Mouse (Mus musculus) cortical plate, adult 2 months (tissue): ENCODE measurements around the gene Nav1. TPM values are rescaled to one million over a fixed set of nuclear protein-coding genes. Genes with fewer than 3 reads are reported as not detected.

Experiments
- H3K27ac ChIP-seq: fragments of 200-500 bp; 2 replicates; pipeline ENCODE4 v1.5.1; 2012; ENCODE audit warnings: low read length, control low read depth, inconsistent platforms; ENCODE audit not compliant: insufficient read depth
- H3K4me1 ChIP-seq: fragments of 200-500 bp; 2 replicates; pipeline ENCODE4 v1.6.1; 2011; ENCODE audit warnings: low read length; ENCODE audit not compliant: control insufficient read depth, insufficient read depth
- H3K4me3 ChIP-seq: fragments of 200-500 bp; 2 replicates; pipeline ENCODE4 v1.5.1; 2011; ENCODE audit warnings: mild to moderate bottlenecking, low read length, control low read depth; ENCODE audit not compliant: insufficient read depth
- CTCF ChIP-seq: fragments of 200-500 bp; IDR thresholded peaks from 2 replicates; pipeline ENCODE4 v1.5.1; 2011; ENCODE audit warnings: mild to moderate bottlenecking, control low read depth, low read length; ENCODE audit not compliant: insufficient read depth; ENCODE audit errors: extremely low read depth
- POLR2A ChIP-seq: fragments of 200-500 bp; IDR thresholded peaks from 2 replicates; pipeline ENCODE4 v1.6.1; 2011; ENCODE audit warnings: mild to moderate bottlenecking, low read length, control low read depth; ENCODE audit not compliant: insufficient read depth; ENCODE audit errors: extremely low read depth
- polyA plus RNA-seq: library from polyadenylated mRNA; depleted of rRNA; stranded (reverse); fragments of >200 nt; gene quantifications from 2 replicates; pipeline ENCODE4 v1.2.3, GENCODE M21; 2012; rRNA removed

Gene Nav1
- polyA plus RNA-seq, 1 experiment, result 35.8 TPM

DNA sequence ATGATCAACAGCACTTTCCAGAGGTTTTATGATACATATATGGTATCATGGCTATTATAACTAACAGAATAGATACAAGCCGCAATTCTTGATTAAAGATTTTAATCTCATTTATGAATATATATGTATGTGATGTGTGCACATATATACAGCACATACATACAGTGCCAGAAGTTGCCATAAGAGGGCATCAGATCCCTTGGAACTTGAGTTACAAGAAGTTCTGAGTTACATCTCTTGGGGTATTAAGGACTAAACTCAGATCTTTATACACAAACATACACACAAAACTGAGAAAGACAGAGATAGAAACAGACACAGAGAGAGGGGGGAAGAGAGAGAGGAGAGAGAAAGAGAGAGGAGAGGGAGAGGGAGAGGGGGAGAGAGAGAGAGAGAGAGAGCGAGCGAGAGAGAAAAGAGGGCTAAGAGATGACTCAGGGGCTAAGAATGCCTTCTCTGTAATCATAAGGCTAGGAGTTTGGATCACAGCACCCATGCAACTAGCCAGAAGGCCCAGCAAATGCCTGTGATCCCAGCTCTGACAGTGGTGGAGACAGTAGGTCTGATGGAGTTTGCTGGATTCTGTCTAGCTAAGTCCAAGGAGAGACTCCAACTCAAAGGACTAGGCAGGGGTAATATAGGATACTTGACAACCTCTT lies 205.5 kb downstream of the Nav1 start:
- no peaks in the 10 kb centered on the region for H3K4me1 ChIP-seq
- H3K27ac ChIP-seq, result no peak overlapping the region
- no peak overlapping the region for H3K4me3 ChIP-seq
- TF ChIP-seq CTCF (no peak), POLR2A (no peak)

DNA sequence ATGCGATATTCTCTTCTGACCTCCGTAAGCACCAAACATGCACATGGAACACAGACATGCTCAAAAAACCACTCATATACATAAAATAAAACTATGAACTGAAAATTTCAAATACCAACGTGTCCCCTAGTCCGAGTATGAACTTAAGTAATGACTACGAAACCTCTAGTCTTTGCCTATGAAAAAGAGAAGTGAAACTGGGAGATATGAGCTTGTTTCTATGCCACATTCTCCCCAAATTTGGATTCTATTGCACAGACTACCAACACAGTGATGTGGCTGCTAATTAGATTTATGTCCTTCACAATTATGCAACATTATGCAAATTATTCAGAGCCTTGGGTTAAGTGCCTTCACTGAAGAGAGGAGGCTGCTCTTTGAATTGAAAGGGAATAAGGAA lies 207.6 kb downstream of the Nav1 start:
- Histone ChIP-seq H3K4me1 (no peaks in the 10 kb centered on the region), H3K27ac (no peak overlapping the region), H3K4me3 (no peak overlapping the region)
- no peak for TF ChIP-seq CTCF
- TF ChIP-seq POLR2A, result no peak

- no peak for TF ChIP-seq CTCF
- peak; percentile 30; the same call in 1 of the 2 replicates for TF ChIP-seq POLR2A
- H3K27ac ChIP-seq, result peak overlapping the region; percentile 74
- no peak overlapping the region for H3K4me3 ChIP-seq
- peaks cover 9% of the 10 kb centered on the region for H3K4me1 ChIP-seq
Measured at GRCm38 (mm10) chr1:135385161-135385560, 221.9 kb downstream of the Nav1 start.

Other genes starting within 250 kb of the Nav1 start
- 219 and 220 TPM in 2 replicates for gene Shisa4, start 232.1 kb downstream of the Nav1 start, polyA plus RNA-seq
- gene Ipo9, start 176.8 kb downstream of the Nav1 start, polyA plus RNA-seq, result 149 and 169 TPM in 2 replicates
- gene Csrp1, start 112.8 kb upstream of the Nav1 start, polyA plus RNA-seq, result 346 and 369 TPM in 2 replicates
- 55.8 and 57.3 TPM in 2 replicates for gene Phlda3, start 158.8 kb upstream of the Nav1 start, polyA plus RNA-seq
- 17.4 and 18.8 TPM in 2 replicates for gene Tnni1, start 172.1 kb upstream of the Nav1 start, polyA plus RNA-seq
- gene Lad1, start 211.3 kb upstream of the Nav1 start, polyA plus RNA-seq, result 2.9 and 3.0 TPM in 2 replicates
- gene Tnnt2, start 229.1 kb upstream of the Nav1 start, polyA plus RNA-seq, result 15.4 and 16.2 TPM in 2 replicates